Mouse (Mus musculus) small intestine, adult 2 months (tissue): ENCODE results near the gene Bcar1. TPM values are rescaled to one million over a fixed set of nuclear protein-coding genes. Genes with fewer than 3 reads are reported as not detected.

Source experiments
- H3K27ac ChIP-seq: fragments of 200-500 bp; 2 replicates; pipeline ENCODE4 v1.5.1; 2012; ENCODE audit warnings: low read depth, low read length, control low read depth, inconsistent platforms; ENCODE audit not compliant: insufficient read depth
- H3K27me3 ChIP-seq: fragments of 200-500 bp; 2 replicates; pipeline ENCODE4 v1.6.1; 2012; ENCODE audit warnings: mild to moderate bottlenecking, moderate library complexity, low read length, inconsistent platforms; ENCODE audit not compliant: control insufficient read depth, insufficient read depth
- H3K36me3 ChIP-seq: fragments of 200-500 bp; 2 replicates; pipeline ENCODE4 v1.6.1; 2012; ENCODE audit warnings: mild to moderate bottlenecking, low read length, control low read depth, inconsistent platforms; ENCODE audit not compliant: control insufficient read depth, insufficient read depth
- H3K4me1 ChIP-seq: fragments of 200-500 bp; 2 replicates; pipeline ENCODE4 v1.6.1; 2012; ENCODE audit warnings: low read length, inconsistent platforms, mixed read lengths; ENCODE audit not compliant: control insufficient read depth, insufficient read depth, insufficient read length
- H3K4me3 ChIP-seq: fragments of 200-500 bp; 2 replicates; pipeline ENCODE4 v1.5.1; 2012; ENCODE audit warnings: low read depth, mild to moderate bottlenecking, control low read depth, inconsistent platforms, low read length, moderate library complexity
- CTCF ChIP-seq: fragments of 200-500 bp; IDR thresholded peaks from 2 replicates; pipeline ENCODE4 v1.5.1; 2012; ENCODE audit warnings: low read depth, mild to moderate bottlenecking, control low read depth, inconsistent platforms, low read length, moderate library complexity, mixed read lengths; ENCODE audit not compliant: insufficient replicate concordance, insufficient read length; ENCODE audit errors: extremely low read depth
- POLR2A ChIP-seq: fragments of 200-500 bp; IDR thresholded peaks from 2 replicates; pipeline ENCODE4 v1.6.1; 2012; ENCODE audit warnings: low read depth, mild to moderate bottlenecking, control low read depth, inconsistent platforms, low read length, moderate library complexity
- WGBS: fragments of 180-500 bp; shearing (Covaris S2); methylation state at CpG from one replicate; pipeline ENCODE4 v1.1.7; 2018; 5-methylcytosine and 5-hydroxymethylcytosine counted together
- polyA plus RNA-seq: library from polyadenylated mRNA; depleted of rRNA; stranded (reverse); fragments of >200 nt; gene quantifications from 2 replicates; pipeline ENCODE4 v1.2.3, GENCODE M21; 2012

Bcar1 gene
- polyA plus RNA-seq, 1 experiment, result 251 TPM

GRCm38 (mm10) chr8:111705222-111705621, 38.4 kb downstream of the Bcar1 start:
- TF ChIP-seq POLR2A, result no peak
- TF ChIP-seq CTCF, result no peak
- Histone ChIP-seq H3K27me3 (no peaks in the 10 kb centered on the region), H3K4me1 (peaks cover 38% of the 10 kb centered on the region), H3K36me3 (peaks cover 8% of the 10 kb centered on the region), H3K27ac (peak overlapping the region; percentile 74), H3K4me3 (no peak overlapping the region)
- WGBS, result 15% methylated on average over 3 of the region's 3 CpGs

DNA sequence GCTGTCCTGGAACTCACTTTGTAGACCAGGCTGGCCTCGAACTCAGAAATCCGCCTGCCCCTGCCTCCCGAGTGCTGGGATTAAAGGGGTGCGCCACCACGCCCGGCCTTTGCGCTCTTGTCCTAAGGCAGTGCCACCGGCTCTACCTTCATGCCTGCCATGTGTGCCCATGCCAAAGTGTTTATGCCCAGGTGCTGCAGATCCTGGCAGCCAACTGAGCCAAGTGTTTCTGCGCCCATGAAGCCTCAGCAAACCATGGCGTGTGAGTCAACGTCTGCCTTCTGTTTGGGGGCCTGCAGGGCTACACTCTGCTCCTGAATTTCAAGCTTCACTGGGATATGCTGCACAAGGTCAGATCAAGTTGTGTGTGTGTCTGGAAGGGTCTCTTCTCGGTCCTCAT, 39.0 kb downstream of the Bcar1 start:
- Histone ChIP-seq H3K4me1 (peaks cover 36% of the 10 kb centered on the region), H3K36me3 (peaks cover 3% of the 10 kb centered on the region), H3K4me3 (no peak overlapping the region), H3K27me3 (no peaks in the 10 kb centered on the region), H3K27ac (peak overlapping the region; percentile 74)
- no peak for TF ChIP-seq CTCF
- no peak for TF ChIP-seq POLR2A
- 70% methylated on average over 12 of the region's 12 CpGs for WGBS

DNA sequence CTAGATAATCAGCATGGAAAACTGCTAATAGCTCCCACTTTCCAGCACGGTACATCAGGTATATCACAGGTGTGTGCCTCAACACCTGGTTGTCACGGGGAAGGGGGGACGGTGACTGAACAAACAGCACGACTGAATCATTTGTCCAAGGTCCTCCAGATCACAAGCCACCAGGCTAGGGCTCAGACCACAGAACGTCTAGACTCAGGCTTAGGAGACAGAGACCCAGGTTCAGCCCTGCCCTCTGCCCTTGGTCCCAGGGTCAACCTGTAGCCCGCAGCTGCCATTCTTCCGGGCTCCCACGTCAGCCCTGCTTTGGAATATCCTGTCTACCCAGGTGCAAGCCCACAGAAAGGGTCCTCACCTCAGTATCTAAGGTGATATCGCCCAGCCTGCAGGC, 42.2 kb downstream of the Bcar1 start:
- Histone ChIP-seq H3K36me3 (no peaks in the 10 kb centered on the region; the same call in 1 of the 2 replicates), H3K27me3 (no peaks in the 10 kb centered on the region), H3K27ac (no peak overlapping the region), H3K4me3 (no peak overlapping the region), H3K4me1 (peaks cover 20% of the 10 kb centered on the region)
- TF ChIP-seq POLR2A (no peak), CTCF (no peak)
- 35% methylated on average over 9 of the region's 9 CpGs for WGBS

DNA sequence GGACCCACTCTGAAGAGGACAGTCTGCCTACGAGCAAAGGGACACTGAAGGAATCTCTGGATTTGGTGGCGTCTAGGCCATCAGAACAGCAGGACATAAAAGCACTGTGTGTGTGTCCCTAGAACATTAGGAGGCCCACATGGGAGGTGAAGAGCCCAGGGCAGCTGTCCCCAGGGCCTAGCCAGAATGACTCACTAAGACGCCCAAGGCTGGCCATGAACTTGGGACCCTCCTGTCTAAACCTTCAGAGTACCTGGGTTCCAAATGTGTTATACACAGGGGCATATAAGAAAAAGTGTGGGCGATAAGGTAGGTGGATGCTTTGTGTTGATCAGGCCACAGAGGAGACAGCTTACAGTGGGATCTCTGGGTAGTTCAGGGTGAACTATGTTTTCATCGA, 42.9 kb downstream of the Bcar1 start:
- Histone ChIP-seq H3K4me3 (no peak overlapping the region), H3K36me3 (no peaks in the 10 kb centered on the region), H3K4me1 (peaks cover 20% of the 10 kb centered on the region), H3K27ac (no peak overlapping the region), H3K27me3 (no peaks in the 10 kb centered on the region)
- 85% methylated on average over 5 of the region's 5 CpGs for WGBS
- TF ChIP-seq CTCF (no peak), POLR2A (no peak)

DNA sequence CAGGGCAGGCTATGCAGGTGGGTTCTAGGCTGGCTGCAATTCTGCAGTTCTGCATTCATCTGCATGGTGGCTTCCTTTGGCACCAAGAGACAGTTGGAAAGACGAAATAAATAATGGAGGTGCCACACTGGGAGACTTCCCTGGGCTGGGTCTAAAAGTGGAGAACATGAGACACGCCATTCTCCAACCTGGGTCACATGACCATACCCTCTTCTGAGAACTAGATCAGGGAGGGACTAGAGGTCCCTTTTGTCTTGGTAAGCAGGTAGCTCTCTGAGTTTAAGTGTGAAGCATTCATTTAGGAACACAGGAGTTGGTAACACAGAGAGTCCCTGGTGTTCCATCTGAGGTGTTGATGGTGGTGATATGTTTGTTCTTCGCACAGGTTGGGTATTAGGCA, 43.4 kb downstream of the Bcar1 start:
- H3K27me3 ChIP-seq, result no peaks in the 10 kb centered on the region
- no peak overlapping the region for H3K4me3 ChIP-seq
- TF ChIP-seq POLR2A, result no peak
- TF ChIP-seq CTCF, result no peak
- WGBS, result 85% methylated on average over 3 of the region's 3 CpGs
- no peaks in the 10 kb centered on the region for H3K36me3 ChIP-seq
- peaks cover 15% of the 10 kb centered on the region; the same call in 1 of the 2 replicates for H3K4me1 ChIP-seq
- no peak overlapping the region for H3K27ac ChIP-seq

DNA sequence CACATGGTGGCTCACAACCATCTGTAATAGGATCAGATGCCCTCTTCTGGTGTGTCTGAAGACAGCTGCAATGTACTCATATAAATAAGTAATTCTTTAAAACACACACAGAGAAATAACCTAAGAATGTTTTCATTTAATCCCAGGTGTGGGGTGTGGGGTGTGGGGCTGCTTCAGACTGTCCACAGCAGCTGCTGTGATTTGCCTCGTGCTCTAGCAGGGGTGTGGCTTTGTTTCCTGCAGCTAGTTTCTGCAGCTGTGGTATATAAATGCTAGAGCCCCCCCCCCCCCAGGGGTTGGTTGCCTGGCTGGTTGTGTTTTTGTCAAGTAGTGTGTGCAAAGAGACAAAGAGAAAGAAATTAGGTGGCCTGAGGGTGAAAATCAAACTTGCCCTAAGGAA, 44.6 kb downstream of the Bcar1 start:
- no peak for TF ChIP-seq CTCF
- no peak for TF ChIP-seq POLR2A
- Histone ChIP-seq H3K4me3 (no peak overlapping the region), H3K27ac (no peak overlapping the region), H3K4me1 (peaks cover 8% of the 10 kb centered on the region; the same call in 1 of the 2 replicates), H3K36me3 (no peaks in the 10 kb centered on the region), H3K27me3 (no peaks in the 10 kb centered on the region)
- 13% methylated on average over 1 of the region's 1 CpGs for whole genome bisulfite sequencing

DNA sequence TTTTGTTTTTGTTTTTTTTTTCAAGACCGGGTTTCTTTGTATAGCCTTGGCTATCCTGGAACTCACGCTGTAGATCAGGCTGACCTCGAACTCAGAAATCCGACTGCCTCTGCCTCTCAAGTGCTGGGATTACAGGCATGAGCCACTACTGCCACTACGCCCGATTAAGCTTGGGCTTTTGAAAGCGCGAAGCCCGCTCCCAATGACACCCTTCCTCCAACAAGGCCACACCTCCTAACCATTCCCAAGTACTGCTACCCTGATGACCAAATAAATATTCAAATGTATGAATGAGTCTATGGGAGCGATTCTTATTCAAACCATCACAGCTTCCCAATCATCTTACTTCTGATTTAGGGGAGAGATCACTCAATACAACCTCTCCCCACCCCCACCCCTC, 46.0 kb downstream of the Bcar1 start:
- TF ChIP-seq CTCF (no peak), POLR2A (no peak)
- peaks cover 8% of the 10 kb centered on the region; the same call in 1 of the 2 replicates for H3K4me1 ChIP-seq
- no peak overlapping the region for H3K4me3 ChIP-seq
- no peak overlapping the region for H3K27ac ChIP-seq
- no peaks in the 10 kb centered on the region for H3K27me3 ChIP-seq
- no peaks in the 10 kb centered on the region for H3K36me3 ChIP-seq
- 87% methylated on average over 10 of the region's 10 CpGs for WGBS

- no peak overlapping the region for H3K4me3 ChIP-seq
- H3K36me3 ChIP-seq, result no peaks in the 10 kb centered on the region
- H3K27ac ChIP-seq, result no peak overlapping the region
- TF ChIP-seq CTCF, result no peak
- H3K27me3 ChIP-seq, result no peaks in the 10 kb centered on the region
- no peaks in the 10 kb centered on the region for H3K4me1 ChIP-seq
- 66% methylated on average over 7 of the region's 7 CpGs for WGBS
Measured at GRCm38 (mm10) chr8:111695441-111695840, 48.2 kb downstream of the Bcar1 start.
